Mouse (Mus musculus): ENCODE data around the gene Tmem151b. TPM values are rescaled to one million over a fixed set of nuclear protein-coding genes. Genes with fewer than 3 reads are reported as not detected.

Gene Tmem151b
- total and polyA plus RNA-seq, 3 experiments, result under 0.01 TPM; not detected in 2

DNA sequence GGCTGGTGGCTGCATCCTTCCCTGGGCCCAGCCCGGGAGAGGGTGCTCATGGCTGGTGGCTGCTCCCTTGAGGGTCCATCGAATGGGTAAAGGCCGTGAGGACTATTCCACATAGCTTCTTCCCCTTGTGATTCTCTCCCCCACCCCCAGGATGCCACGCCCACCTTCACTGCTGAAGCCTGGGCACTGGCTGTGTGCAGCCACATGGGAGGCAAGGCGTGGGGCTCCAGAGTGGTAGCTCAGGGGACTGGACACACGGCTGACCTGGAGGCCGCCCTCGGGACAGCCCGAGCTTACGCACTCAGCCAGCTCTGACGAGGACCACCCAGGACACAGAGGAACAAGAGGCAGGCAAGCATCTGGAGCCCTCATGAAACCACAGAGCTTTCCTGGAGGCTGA is 29.3 kb downstream of the Tmem151b start:
- Histone ChIP-seq H3K4me1 (ENCODE audit: insufficient read depth, low read depth, low read length) (peaks cover 4% of the 10 kb centered on the region), H3K27me3 (ENCODE audit: insufficient read depth, low read length) (peaks cover 17% of the 10 kb centered on the region), H3K4me3 (ENCODE audit: low read depth, low read length) (no peak overlapping the region), H3K9me3 (replicated peaks) (no peaks in the 10 kb centered on the region), H3K36me3 (replicated peaks) (peaks cover 64% of the 10 kb centered on the region)
- DNase-seq (ENCODE audit: low spot score) (no peak), ATAC-seq (ENCODE audit: extremely low read depth, insufficient number of reproducible peaks, low FRiP score, poor library complexity, severe bottlenecking) (no peak)
- TF ChIP-seq GATA2 (IDR thresholded peaks at IDR 0.05; ENCODE audit: borderline replicate concordance, low read depth, low read length) (no peak), POLR2AphosphoS5 (IDR thresholded peaks at IDR 0.05; ENCODE audit: insufficient replicate concordance, low read depth, low read length) (no peak), GATA1 (IDR thresholded peaks at IDR 0.05; ENCODE audit: borderline replicate concordance, low read length) (no peak), CTCF (IDR thresholded peaks at IDR 0.05; ENCODE audit: low read depth, low read length) (no peak), TAL1 (conservative IDR thresholded peaks at IDR 0.05; ENCODE audit: low read depth, low read length) (no peak)

DNA sequence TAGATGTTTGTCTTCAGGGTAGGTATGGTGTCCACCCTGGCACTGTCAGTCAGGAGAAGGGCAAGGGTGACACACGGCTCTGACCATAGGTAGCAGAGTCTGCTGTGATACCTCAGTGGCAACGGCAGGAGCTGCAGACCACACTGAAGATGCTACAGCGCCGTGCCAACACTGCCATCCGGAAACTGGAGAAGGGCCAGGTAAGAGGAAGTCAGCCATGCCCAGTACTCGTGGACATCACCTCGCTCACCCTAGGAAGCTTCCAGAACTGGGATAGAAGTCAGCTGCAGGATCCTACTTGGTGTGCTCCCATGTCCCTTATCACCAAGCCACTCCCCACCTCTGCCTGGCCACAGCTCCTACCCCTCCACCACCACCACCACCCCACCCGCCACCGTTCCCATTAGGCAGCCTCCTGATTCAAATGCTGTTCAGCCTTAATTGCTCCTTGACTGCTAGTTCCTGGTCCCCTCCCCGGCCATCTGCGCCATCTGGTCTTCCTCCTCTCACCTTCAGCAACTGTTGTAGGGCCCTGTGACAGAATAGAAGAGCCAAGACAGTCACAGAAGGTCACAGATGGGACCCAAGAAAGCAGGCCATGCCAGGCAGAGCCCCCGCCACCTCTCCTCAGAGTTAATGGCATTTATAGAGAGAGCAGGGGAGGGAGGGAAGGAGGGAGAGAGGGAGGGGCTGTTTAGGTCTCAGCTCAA is 30.6 kb downstream of the Tmem151b start:
- Histone ChIP-seq H3K9me3 (replicated peaks) (no peaks in the 10 kb centered on the region), H3K4me1 (ENCODE audit: insufficient read depth, low read depth, low read length) (peaks cover 9% of the 10 kb centered on the region), H3K4me3 (ENCODE audit: low read depth, low read length) (no peak overlapping the region), H3K27me3 (ENCODE audit: insufficient read depth, low read length) (peaks cover 7% of the 10 kb centered on the region; the same call in 1 of the 2 replicates), H3K36me3 (replicated peaks) (peaks cover 75% of the 10 kb centered on the region)
- TF ChIP-seq GATA1 (IDR thresholded peaks at IDR 0.05; ENCODE audit: borderline replicate concordance, low read length) (no peak), GATA2 (IDR thresholded peaks at IDR 0.05; ENCODE audit: borderline replicate concordance, low read depth, low read length) (no peak), TAL1 (conservative IDR thresholded peaks at IDR 0.05; ENCODE audit: low read depth, low read length) (no peak), CTCF (IDR thresholded peaks at IDR 0.05; ENCODE audit: low read depth, low read length) (no peak), POLR2AphosphoS5 (IDR thresholded peaks at IDR 0.05; ENCODE audit: insufficient replicate concordance, low read depth, low read length) (no peak)
- ATAC-seq (ENCODE audit: extremely low read depth, insufficient number of reproducible peaks, low FRiP score, poor library complexity, severe bottlenecking) (no peak), DNase-seq (ENCODE audit: low spot score) (no peak)

DNA sequence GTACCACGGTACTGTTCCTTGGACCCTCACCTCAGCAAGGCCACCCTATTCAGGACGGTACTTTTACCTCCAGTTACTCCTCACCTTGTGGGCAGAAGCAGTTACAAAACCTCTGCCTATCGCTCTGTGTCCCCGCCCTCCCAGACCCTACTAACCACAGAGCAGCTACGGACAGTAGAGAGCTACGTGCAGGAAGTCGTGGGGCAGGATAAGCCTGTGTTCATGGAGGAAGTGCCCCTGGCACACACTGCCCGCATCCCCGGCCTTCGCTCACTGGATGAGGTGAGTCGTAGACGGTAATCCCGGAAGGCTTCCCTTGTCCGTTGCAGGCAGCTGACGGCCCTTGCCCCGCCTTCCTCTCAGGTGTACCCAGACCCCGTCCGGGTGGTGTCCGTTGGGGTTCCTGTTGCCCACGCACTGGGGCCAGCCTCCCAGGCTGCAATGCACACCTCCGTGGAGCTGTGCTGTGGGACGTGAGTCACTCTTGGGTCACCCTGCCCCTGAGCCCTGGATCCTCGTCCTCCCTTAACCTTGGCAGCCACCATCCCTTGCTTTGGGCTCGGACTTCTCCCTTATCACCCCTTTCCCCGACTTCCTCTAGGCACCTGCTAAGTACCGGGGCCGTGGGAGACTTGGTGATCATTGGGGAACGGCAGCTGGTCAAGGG is 31.8 kb downstream of the Tmem151b start:
- ATAC-seq (ENCODE audit: extremely low read depth, insufficient number of reproducible peaks, low FRiP score, poor library complexity, severe bottlenecking), result no peak
- no peaks in the 10 kb centered on the region for H3K9me3 ChIP-seq (replicated peaks)
- no peaks in the 10 kb centered on the region for H3K27me3 ChIP-seq (ENCODE audit: insufficient read depth, low read length)
- no peak overlapping the region for H3K4me3 ChIP-seq (ENCODE audit: low read depth, low read length)
- TF ChIP-seq POLR2AphosphoS5 (IDR thresholded peaks at IDR 0.05; ENCODE audit: insufficient replicate concordance, low read depth, low read length) (no peak), CTCF (IDR thresholded peaks at IDR 0.05; ENCODE audit: low read depth, low read length) (no peak), GATA2 (IDR thresholded peaks at IDR 0.05; ENCODE audit: borderline replicate concordance, low read depth, low read length) (no peak), TAL1 (conservative IDR thresholded peaks at IDR 0.05; ENCODE audit: low read depth, low read length) (no peak), GATA1 (IDR thresholded peaks at IDR 0.05; ENCODE audit: borderline replicate concordance, low read length) (no peak)
- no peak for DNase-seq (ENCODE audit: low spot score)
- peaks cover 82% of the 10 kb centered on the region for H3K36me3 ChIP-seq (replicated peaks)
- H3K4me1 ChIP-seq (ENCODE audit: insufficient read depth, low read depth, low read length), result peaks cover 9% of the 10 kb centered on the region

DNA sequence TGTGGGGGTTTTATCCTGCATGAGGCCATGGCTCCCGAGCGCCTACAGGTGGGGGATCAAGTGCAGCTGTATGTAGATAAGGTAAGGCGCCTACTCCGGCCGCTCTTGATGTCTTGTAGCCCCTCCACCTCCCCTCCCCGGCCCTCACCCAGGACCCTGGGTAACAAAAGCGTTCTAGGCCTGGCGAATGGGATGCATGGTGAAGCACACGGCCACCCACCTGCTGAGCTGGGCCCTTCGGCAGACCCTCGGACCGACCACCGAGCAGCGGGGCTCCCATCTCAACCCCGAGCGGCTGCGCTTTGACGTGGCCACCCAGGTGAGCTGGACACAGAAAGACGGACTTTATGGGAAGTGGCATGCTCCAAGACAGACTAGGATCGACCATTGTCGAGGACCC is 32.3 kb downstream of the Tmem151b start:
- Histone ChIP-seq H3K36me3 (replicated peaks) (peaks cover 85% of the 10 kb centered on the region), H3K9me3 (replicated peaks) (no peaks in the 10 kb centered on the region), H3K27me3 (ENCODE audit: insufficient read depth, low read length) (no peaks in the 10 kb centered on the region), H3K4me1 (ENCODE audit: insufficient read depth, low read depth, low read length) (peaks cover 12% of the 10 kb centered on the region), H3K4me3 (ENCODE audit: low read depth, low read length) (no peak overlapping the region)
- TF ChIP-seq CTCF (IDR thresholded peaks at IDR 0.05; ENCODE audit: low read depth, low read length) (no peak), GATA2 (IDR thresholded peaks at IDR 0.05; ENCODE audit: borderline replicate concordance, low read depth, low read length) (no peak), POLR2AphosphoS5 (IDR thresholded peaks at IDR 0.05; ENCODE audit: insufficient replicate concordance, low read depth, low read length) (no peak), TAL1 (conservative IDR thresholded peaks at IDR 0.05; ENCODE audit: low read depth, low read length) (no peak), GATA1 (IDR thresholded peaks at IDR 0.05; ENCODE audit: borderline replicate concordance, low read length) (no peak)
- DNase-seq (ENCODE audit: low spot score), result no peak
- no peak for ATAC-seq (ENCODE audit: extremely low read depth, insufficient number of reproducible peaks, low FRiP score, poor library complexity, severe bottlenecking)

DNA sequence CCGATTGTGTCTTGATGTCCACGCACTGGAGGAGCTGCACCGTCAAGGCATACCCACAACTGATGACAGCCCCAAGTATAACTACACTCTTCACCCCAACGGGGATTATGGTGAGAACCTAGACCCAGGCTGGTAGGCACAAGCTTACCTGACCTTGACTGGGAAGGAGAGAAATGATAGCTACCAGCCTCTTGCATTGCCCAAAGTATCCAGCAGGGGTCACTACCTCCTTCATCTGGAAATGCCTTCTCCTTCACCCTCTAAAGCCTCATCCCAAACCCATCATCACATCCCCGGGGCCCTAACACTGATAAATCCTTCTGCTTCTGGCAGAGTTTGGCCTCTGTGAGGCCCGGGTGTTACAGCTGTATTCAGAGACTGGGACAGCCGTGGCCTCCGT is 33.0 kb downstream of the Tmem151b start:
- H3K36me3 ChIP-seq (replicated peaks), result peaks cover 90% of the 10 kb centered on the region
- H3K4me3 ChIP-seq (ENCODE audit: low read depth, low read length), result no peak overlapping the region
- no peaks in the 10 kb centered on the region for H3K27me3 ChIP-seq (ENCODE audit: insufficient read depth, low read length)
- DNase-seq (ENCODE audit: low spot score), result peak; percentile 29
- ATAC-seq (ENCODE audit: extremely low read depth, insufficient number of reproducible peaks, low FRiP score, poor library complexity, severe bottlenecking), result peak; percentile 4; the same call in 1 of the 2 replicates
- H3K9me3 ChIP-seq (replicated peaks), result no peaks in the 10 kb centered on the region
- H3K4me1 ChIP-seq (ENCODE audit: insufficient read depth, low read depth, low read length), result peaks cover 12% of the 10 kb centered on the region
- TF ChIP-seq CTCF (IDR thresholded peaks at IDR 0.05; ENCODE audit: low read depth, low read length) (peak; percentile 99), POLR2AphosphoS5 (IDR thresholded peaks at IDR 0.05; ENCODE audit: insufficient replicate concordance, low read depth, low read length) (no peak), GATA2 (IDR thresholded peaks at IDR 0.05; ENCODE audit: borderline replicate concordance, low read depth, low read length) (no peak), GATA1 (IDR thresholded peaks at IDR 0.05; ENCODE audit: borderline replicate concordance, low read length) (no peak), TAL1 (conservative IDR thresholded peaks at IDR 0.05; ENCODE audit: low read depth, low read length) (no peak)

DNA sequence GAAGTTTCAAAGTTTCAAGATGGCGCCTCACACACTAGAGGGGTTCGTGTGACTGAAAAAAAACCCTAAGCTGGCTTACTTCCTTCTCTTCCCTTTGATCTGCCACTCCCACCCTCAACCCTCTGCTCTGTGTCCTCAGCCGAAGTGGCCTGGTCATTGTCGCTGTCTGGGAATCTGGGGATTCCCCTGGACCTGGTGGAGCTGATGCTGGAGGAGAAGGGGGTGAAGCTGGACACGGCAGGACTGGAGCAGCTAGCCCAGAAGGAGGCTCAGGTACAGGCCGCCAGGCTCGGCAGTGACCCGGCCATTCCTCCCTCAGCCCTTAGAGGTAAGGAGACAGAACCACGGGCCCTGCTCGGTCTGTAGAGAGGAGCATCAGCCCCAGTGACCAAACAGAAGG is 33.7 kb downstream of the Tmem151b start:
- TF ChIP-seq TAL1 (conservative IDR thresholded peaks at IDR 0.05; ENCODE audit: low read depth, low read length), result no peak
- no peak for TF ChIP-seq GATA2 (IDR thresholded peaks at IDR 0.05; ENCODE audit: borderline replicate concordance, low read depth, low read length)
- TF ChIP-seq CTCF (IDR thresholded peaks at IDR 0.05; ENCODE audit: low read depth, low read length), result no peak
- no peak for TF ChIP-seq GATA1 (IDR thresholded peaks at IDR 0.05; ENCODE audit: borderline replicate concordance, low read length)
- TF ChIP-seq POLR2AphosphoS5 (IDR thresholded peaks at IDR 0.05; ENCODE audit: insufficient replicate concordance, low read depth, low read length), result no peak
- ATAC-seq (ENCODE audit: extremely low read depth, insufficient number of reproducible peaks, low FRiP score, poor library complexity, severe bottlenecking) (no peak), DNase-seq (ENCODE audit: low spot score) (no peak)
- H3K4me3 ChIP-seq (ENCODE audit: low read depth, low read length), result no peak overlapping the region
- no peaks in the 10 kb centered on the region for H3K27me3 ChIP-seq (ENCODE audit: insufficient read depth, low read length)
- peaks cover 90% of the 10 kb centered on the region for H3K36me3 ChIP-seq (replicated peaks)
- peaks cover 12% of the 10 kb centered on the region for H3K4me1 ChIP-seq (ENCODE audit: insufficient read depth, low read depth, low read length)
- H3K9me3 ChIP-seq (replicated peaks), result no peaks in the 10 kb centered on the region
